Mouse (Mus musculus) ES-Bruce4 (cell line): Measurements from ENCODE around the gene Tuba1c. TPM values are rescaled to one million over a fixed set of nuclear protein-coding genes. Genes with fewer than 3 reads are reported as not detected.

Source experiments
- H3K27ac ChIP-seq: 2 replicates; pipeline ENCODE4 v1.5.1; 2012; ENCODE audit warnings: low read length, inconsistent platforms; ENCODE audit not compliant: insufficient read depth
- H3K27me3 ChIP-seq: 2 replicates; pipeline ENCODE4 v1.6.1; 2012; ENCODE audit warnings: mild to moderate bottlenecking, low read length, inconsistent platforms; ENCODE audit not compliant: control insufficient read depth, poor library complexity, insufficient read depth, severe bottlenecking
- H3K36me3 ChIP-seq: 2 replicates; pipeline ENCODE4 v1.6.1; 2012; ENCODE audit warnings: inconsistent platforms, mild to moderate bottlenecking, low read length, moderate library complexity; ENCODE audit not compliant: control insufficient read depth, poor library complexity, insufficient read depth, severe bottlenecking
- H3K4me1 ChIP-seq: one replicate; pipeline ENCODE4 v1.8.1; 2011; ENCODE audit warnings: low read length; ENCODE audit not compliant: control insufficient read depth, insufficient read depth
- H3K4me3 ChIP-seq: 2 replicates; pipeline ENCODE4 v1.5.1; 2011; ENCODE audit warnings: low read depth, mild to moderate bottlenecking, low read length
- H3K9ac ChIP-seq: 2 replicates; pipeline ENCODE4 v1.6.1; 2012; ENCODE audit warnings: low read depth, mild to moderate bottlenecking, inconsistent platforms; ENCODE audit not compliant: poor library complexity, severe bottlenecking
- H3K9me3 ChIP-seq: replicated peaks from 2 replicates; pipeline ENCODE4 v1.6.1; 2012; ENCODE audit warnings: mild to moderate bottlenecking, low read length, inconsistent platforms; ENCODE audit not compliant: control insufficient read depth, poor library complexity, insufficient read depth, severe bottlenecking
- CTCF ChIP-seq: IDR thresholded peaks from one replicate; pipeline ENCODE4 v1.8.1; 2011; ENCODE audit warnings: low read depth, low read length
- EP300 ChIP-seq: IDR thresholded peaks from 2 replicates; pipeline ENCODE4 v1.6.1; 2011; ENCODE audit warnings: low read depth, low read length; ENCODE audit not compliant: insufficient read depth
- POLR2A ChIP-seq: IDR thresholded peaks from one replicate; pipeline ENCODE4 v1.8.1; 2011; ENCODE audit warnings: low read length; ENCODE audit not compliant: insufficient read depth
- polyA plus RNA-seq: library from polyadenylated mRNA; stranded (reverse); fragments of >200 nt; gene quantifications from 2 replicates; pipeline ENCODE4 v1.2.4, GENCODE M21; 2011; ENCODE audit warnings: low read depth; ENCODE audit not compliant: missing spikeins, insufficient read depth, insufficient read length

The Tuba1c gene
- polyA plus RNA-seq, 1 experiment = 407 TPM

- TF ChIP-seq EP300 = peak; percentile 56; the same call in 1 of the 2 replicates
- peak; percentile 32 for TF ChIP-seq POLR2A
- TF ChIP-seq CTCF = no peak
- Histone ChIP-seq H3K36me3 (no peaks in the 10 kb centered on the region), H3K27ac (peak overlapping the region; percentile 100), H3K9ac (peak overlapping the region; percentile 70), H3K9me3 (no peaks in the 10 kb centered on the region), H3K27me3 (no peaks in the 10 kb centered on the region), H3K4me1 (peaks cover 2% of the 10 kb centered on the region), H3K4me3 (peak overlapping the region; percentile 29)
These were observed 39.8 kb upstream of the Tuba1c start for GRCm38 (mm10) chr15:98989701-98990430.

DNA sequence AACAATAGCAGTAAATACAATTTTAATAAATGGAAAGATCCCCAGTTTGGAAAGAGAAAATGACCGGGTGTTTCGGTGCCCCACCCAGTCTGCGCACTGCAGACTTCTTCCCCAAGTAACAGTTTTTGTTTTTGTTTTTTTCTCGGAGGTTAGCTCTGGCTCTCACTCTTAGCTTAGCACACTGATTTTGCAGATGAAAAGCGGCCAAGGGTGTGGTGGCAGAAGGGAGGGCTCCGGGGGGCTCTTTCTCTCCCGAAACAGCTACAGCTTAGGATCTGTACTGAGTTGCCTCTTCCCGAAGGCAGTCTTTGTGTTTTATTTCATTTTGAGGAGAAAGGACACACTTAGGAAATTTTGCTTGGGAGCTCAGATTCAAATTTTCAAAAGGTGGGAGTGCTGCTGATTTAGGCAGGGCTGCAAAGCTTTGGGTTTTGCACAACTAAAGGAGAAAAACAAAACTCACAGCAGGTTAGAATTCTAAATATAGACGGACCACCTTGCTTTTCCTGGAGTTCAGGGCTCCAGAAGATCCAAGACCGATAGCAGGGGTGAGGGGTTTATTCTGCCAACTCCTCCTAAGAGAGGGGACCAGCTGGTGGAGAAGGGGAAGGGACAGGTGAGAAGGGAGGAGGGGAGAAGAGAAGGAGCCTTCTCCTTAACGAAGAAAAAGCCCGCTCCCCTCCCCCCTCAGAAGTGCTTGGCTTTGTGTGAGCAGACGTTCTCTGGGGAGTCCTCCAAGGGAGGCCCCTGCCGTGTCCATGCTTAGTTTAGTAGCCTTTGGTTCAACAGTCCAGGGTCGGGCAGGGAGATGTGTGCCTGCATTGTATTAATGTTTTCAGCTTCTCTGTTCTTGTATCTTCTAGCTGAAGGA is 38.8 kb upstream of the Tuba1c start:
- Histone ChIP-seq H3K9me3 (no peaks in the 10 kb centered on the region), H3K27ac (peak overlapping the region; percentile 100), H3K27me3 (no peaks in the 10 kb centered on the region), H3K4me3 (peak overlapping the region; percentile 29; the same call in 1 of the 2 replicates), H3K4me1 (peaks cover 2% of the 10 kb centered on the region), H3K9ac (peak overlapping the region; percentile 70), H3K36me3 (no peaks in the 10 kb centered on the region)
- TF ChIP-seq POLR2A (no peak), EP300 (peak; percentile 73), CTCF (no peak)

- H3K27me3 ChIP-seq = no peaks in the 10 kb centered on the region
- H3K36me3 ChIP-seq = no peaks in the 10 kb centered on the region
- TF ChIP-seq POLR2A = no peak
- 0 out of 2 replicates have a peak, but pooled peaks have one; percentile 51 for TF ChIP-seq EP300
- no peak for TF ChIP-seq CTCF
- H3K4me1 ChIP-seq = peaks cover 2% of the 10 kb centered on the region
- H3K9me3 ChIP-seq = no peaks in the 10 kb centered on the region
- peak overlapping the region; percentile 100 for H3K27ac ChIP-seq
- H3K9ac ChIP-seq = peak overlapping the region; percentile 70
- H3K4me3 ChIP-seq = no peak overlapping the region
These were observed 38.1 kb upstream of the Tuba1c start for GRCm38 (mm10) chr15:98991540-98992050.

GRCm38 (mm10) chr15:98992086-98992912 is 37.4 kb upstream of the Tuba1c start:
- Histone ChIP-seq H3K9ac (peak overlapping the region; percentile 70), H3K27me3 (no peaks in the 10 kb centered on the region), H3K9me3 (no peaks in the 10 kb centered on the region), H3K4me1 (peaks cover 3% of the 10 kb centered on the region), H3K27ac (peak overlapping the region; percentile 100), H3K36me3 (no peaks in the 10 kb centered on the region), H3K4me3 (no peak overlapping the region; the same call in 1 of the 2 replicates)
- TF ChIP-seq EP300 = no peak
- no peak for TF ChIP-seq CTCF
- no peak for TF ChIP-seq POLR2A

GRCm38 (mm10) chr15:98993093-98993793 is 36.4 kb upstream of the Tuba1c start:
- no peaks in the 10 kb centered on the region for H3K9me3 ChIP-seq
- peaks cover 6% of the 10 kb centered on the region for H3K4me1 ChIP-seq
- no peaks in the 10 kb centered on the region for H3K36me3 ChIP-seq
- peak overlapping the region; percentile 100 for H3K27ac ChIP-seq
- H3K27me3 ChIP-seq = no peaks in the 10 kb centered on the region
- peak overlapping the region; percentile 55 for H3K9ac ChIP-seq
- TF ChIP-seq POLR2A (peak; percentile 10), EP300 (peak; percentile 94), CTCF (peak; percentile 90)
- peak overlapping the region; percentile 47 for H3K4me3 ChIP-seq
